ENCODE assay signal across 10 mouse cellular contexts in the genomic region with DNA sequence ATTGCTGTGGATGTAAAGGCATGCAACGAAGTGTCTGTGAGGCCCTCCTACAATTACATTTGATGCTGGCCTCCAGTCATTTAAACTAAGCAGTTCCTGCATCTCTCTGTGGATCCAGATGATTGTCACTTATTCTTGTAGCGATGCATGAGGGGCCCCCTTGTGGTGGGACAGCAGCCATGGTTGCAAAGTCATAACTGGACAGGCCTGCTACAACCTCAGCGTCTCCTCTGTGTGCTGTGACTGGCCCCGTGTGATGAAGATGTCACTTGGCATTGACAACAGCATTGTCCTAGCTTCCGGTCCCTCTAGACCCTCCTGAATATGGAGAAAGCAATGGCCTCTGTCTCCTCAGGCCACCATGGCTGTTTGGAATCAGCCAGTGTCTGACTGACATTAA.
DNase-seq lines count a peak whose midpoint lies in the region; ATAC-seq and TF ChIP-seq lines count a peak whose summit lies in the region.
"Had no signal": no experiment of that assay in that cellular context is flagged by ENCODE, and none has a peak within 500 bp of the region (broad histone marks: within the 10 kb centered on the region; RNA-seq: fewer than 3 reads in every experiment).

No protein-coding gene starts in this region.

- no peak overlapping the region for H3K4me3 ChIP-seq in liver, embryonic 11.5 days (ENCODE audit: low read depth, low read length)
- H3K4me3 ChIP-seq in cortical plate, adult 2 months (ENCODE audit: insufficient read depth, low read length), result no peak overlapping the region
- no peak overlapping the region for H3K4me3 ChIP-seq in liver, embryonic 14.5 days (ENCODE audit: insufficient read depth in 1 of 2, low read depth in 2 of 2, low read length in 2 of 2)
- H3K4me3 ChIP-seq in neural tube, embryonic 14.5 days (ENCODE audit: low read depth, low read length), result no peak overlapping the region
- H3K4me3 ChIP-seq: embryonic facial prominence, embryonic 12.5 days; liver, embryonic 13.5 days had no signal

- intact Hi-C loops in heart, postnatal 36 days (cut with DNase I), result loop anchor here (2.0 to 5.0 kb wide), 2 partner anchors 242 to 388 kb away; no protein-coding TSS in a partner anchor

- no peak overlapping the region for H3K9ac ChIP-seq in liver, embryonic 11.5 days (ENCODE audit: low read depth, low read length)
- H3K9ac ChIP-seq in liver, embryonic 14.5 days (replicated peaks), result no peak overlapping the region
- H3K9ac ChIP-seq in neural tube, embryonic 14.5 days (replicated peaks; ENCODE audit: low read depth, low read length), result no peak overlapping the region
- H3K9ac ChIP-seq: embryonic facial prominence, embryonic 12.5 days; liver, embryonic 13.5 days had no signal

- no peak overlapping the region for H3K27ac ChIP-seq in liver, embryonic 11.5 days (ENCODE audit: low read depth, low read length)
- no peak overlapping the region for H3K27ac ChIP-seq in cortical plate, adult 2 months (ENCODE audit: insufficient read depth, low read length)
- H3K27ac ChIP-seq in liver, embryonic 14.5 days, result no peak overlapping the region
- H3K27ac ChIP-seq in neural tube, embryonic 14.5 days (ENCODE audit: low read depth, low read length), result no peak overlapping the region
- H3K27ac ChIP-seq: embryonic facial prominence, embryonic 12.5 days; liver, embryonic 13.5 days had no signal

- peak; percentile 23 for DNase-seq in liver
- no peak for DNase-seq in liver, embryonic 11.5 days (ENCODE audit: low spot score)
- peak; percentile 59 to 80 for DNase-seq in adrenal gland, adult (ENCODE audit: inconsistent age in 2 of 2, low spot score in 1 of 2)
- peak; percentile 73 for DNase-seq in heart, postnatal 36 days
- no peak for DNase-seq in liver, embryonic 14.5 days (ENCODE audit: low read depth in 3 of 3, low spot score in 3 of 3)
- DNase-seq: liver, embryonic 13.5 days had no signal

- H3K27me3 ChIP-seq in liver, embryonic 11.5 days (replicated peaks; ENCODE audit: control insufficient read depth, insufficient read depth, low read length), result no peaks in the 10 kb centered on the region
- no peaks in the 10 kb centered on the region for H3K27me3 ChIP-seq in liver, embryonic 14.5 days (ENCODE audit: control insufficient read depth, insufficient read depth, low read length)
- no peaks in the 10 kb centered on the region for H3K27me3 ChIP-seq in neural tube, embryonic 14.5 days (ENCODE audit: control insufficient read depth, insufficient read depth, low read length)
- H3K27me3 ChIP-seq: embryonic facial prominence, embryonic 12.5 days; liver, embryonic 13.5 days had no signal

- H3K4me1 ChIP-seq in liver, embryonic 11.5 days (replicated peaks; ENCODE audit: control insufficient read depth, insufficient read depth, low read length), result no peaks in the 10 kb centered on the region
- H3K4me1 ChIP-seq in cortical plate, adult 2 months (ENCODE audit: control insufficient read depth, insufficient read depth, low read length), result peaks cover 4% of the 10 kb centered on the region
- no peaks in the 10 kb centered on the region for H3K4me1 ChIP-seq in liver, embryonic 14.5 days (replicated peaks; ENCODE audit: control insufficient read depth in 2 of 2, insufficient read depth in 2 of 2, low read length in 1 of 2)
- no peaks in the 10 kb centered on the region for H3K4me1 ChIP-seq in neural tube, embryonic 14.5 days (ENCODE audit: control insufficient read depth, insufficient read depth, low read length)
- H3K4me1 ChIP-seq: liver, embryonic 13.5 days had no signal

- ATAC-seq in liver, embryonic 11.5 days (replicated peaks; ENCODE audit: low FRiP score), result no peak
- ATAC-seq in liver, embryonic 14.5 days (ENCODE audit: insufficient read depth), result no peak
- ATAC-seq in neural tube, embryonic 14.5 days (ENCODE audit: low read depth), result peak; percentile 23; the same call in 1 of the 2 replicates
- ATAC-seq in activated CD4-positive, CD25-positive, alpha-beta regulatory T cell, adult 4 months, result no peak

- TF ChIP-seq CTCF in cortical plate, adult 2 months (IDR thresholded peaks at IDR 0.05; ENCODE audit: extremely low read depth, insufficient read depth, low read length), result peak; percentile 50
- peak; percentile 48 for TF ChIP-seq CTCF in liver, embryonic 14.5 days (IDR thresholded peaks at IDR 0.05; ENCODE audit: low read depth)

- no peak for TF ChIP-seq EP300 in liver, embryonic 14.5 days (IDR thresholded peaks at IDR 0.05; ENCODE audit: low read depth)

- no peak overlapping the region for H3K4me2 ChIP-seq in liver, embryonic 11.5 days
- no peak overlapping the region for H3K4me2 ChIP-seq in liver, embryonic 14.5 days (ENCODE audit: low read depth)
- no peak overlapping the region for H3K4me2 ChIP-seq in neural tube, embryonic 14.5 days (ENCODE audit: low read depth, low read length)
- H3K4me2 ChIP-seq: embryonic facial prominence, embryonic 12.5 days; liver, embryonic 13.5 days had no signal

- H3K9me3 ChIP-seq in liver, embryonic 11.5 days (ENCODE audit: control insufficient read depth, low read length), result no peaks in the 10 kb centered on the region
- no peaks in the 10 kb centered on the region for H3K9me3 ChIP-seq in liver, embryonic 14.5 days (ENCODE audit: control insufficient read depth, low read length)
- no peaks in the 10 kb centered on the region for H3K9me3 ChIP-seq in neural tube, embryonic 14.5 days (ENCODE audit: control insufficient read depth, low read length)
- H3K9me3 ChIP-seq: embryonic facial prominence, embryonic 12.5 days; liver, embryonic 13.5 days had no signal

- no peak for TF ChIP-seq POLR2A in cortical plate, adult 2 months (IDR thresholded peaks at IDR 0.05; ENCODE audit: extremely low read depth, insufficient read depth, low read length)

- 78% methylated on average over 5 of the region's 5 CpGs for whole genome bisulfite sequencing in liver, embryonic 11.5 days
- 58% methylated on average over 5 of the region's 5 CpGs for whole genome bisulfite sequencing in liver, embryonic 14.5 days (ENCODE audit: insufficient replicate concordance)
- WGBS in neural tube, embryonic 14.5 days, result 90% methylated on average over 5 of the region's 5 CpGs

- peaks cover 8% of the 10 kb centered on the region; the same call in 1 of the 2 replicates for H3K36me3 ChIP-seq in liver, embryonic 11.5 days (ENCODE audit: control insufficient read depth, insufficient read depth, low read length)
- no peaks in the 10 kb centered on the region for H3K36me3 ChIP-seq in liver, embryonic 14.5 days (replicated peaks; ENCODE audit: control insufficient read depth, insufficient read depth, low read depth)
- no peaks in the 10 kb centered on the region for H3K36me3 ChIP-seq in neural tube, embryonic 14.5 days (ENCODE audit: control insufficient read depth, insufficient read depth, low read length)

Comparison
In these comparisons a context has a peak if more than half of its experiments do, and no peak if none do; other contexts are left out.
1. DNase-seq: peak in liver (single experiment), adrenal gland, adult (2 of 2) and heart, postnatal 36 days (2 of 2); none in liver, embryonic 11.5 days (single experiment) and liver, embryonic 14.5 days (0 of 3).